Mouse (Mus musculus): ENCODE results near the gene Gm813.

GRCm38 (mm10) chr16:58662287-58662791 is 45.6 kb upstream of the Gm813 start:
- TF ChIP-seq MXI1 (IDR thresholded peaks at IDR 0.05; ENCODE audit: low read depth, low read length) (no peak), EP300 (IDR thresholded peaks at IDR 0.05; ENCODE audit: low read length) (no peak), ZNF384 (IDR thresholded peaks at IDR 0.05; ENCODE audit: low read depth, low read length) (no peak), CTCF (conservative IDR thresholded peaks at IDR 0.05 in 1 of 2, IDR thresholded peaks at IDR 0.05 in 1 of 2; ENCODE audit: low read depth in 2 of 2, low read length in 2 of 2) (no peak), USF1 (IDR thresholded peaks at IDR 0.05; ENCODE audit: low read depth, low read length) (no peak), HCFC1 (IDR thresholded peaks at IDR 0.05; ENCODE audit: low read depth, low read length) (no peak), CHD2 (IDR thresholded peaks at IDR 0.05; ENCODE audit: low read length) (no peak), NELFE (IDR thresholded peaks at IDR 0.05; ENCODE audit: low read depth, low read length) (no peak), BHLHE40 (IDR thresholded peaks at IDR 0.05; ENCODE audit: low read depth, low read length) (no peak), POLR2AphosphoS2 (IDR thresholded peaks at IDR 0.05; ENCODE audit: low read depth, low read length) (no peak), IRF4 (IDR thresholded peaks at IDR 0.05; ENCODE audit: low read depth, low read length) (no peak)

All from CH12.LX (cell line).